Mouse (Mus musculus) embryonic facial prominence, embryonic 14.5 days (tissue): ENCODE measurements around the gene Myo1d. TPM values are rescaled to one million over a fixed set of nuclear protein-coding genes. Genes with fewer than 3 reads are reported as not detected.
A peak's percentile ranks its signal among the peaks of the same experiment; 100 is the strongest.

Experiments
- ATAC-seq: fragments of 200-750 bp; cut with Nextera tagmentation; 2 replicates; pipeline ENCODE4 v1.8.0; 2017; ENCODE audit warnings: low read depth, moderate number of reproducible peaks, moderate TSS enrichment
- DNase-seq: peaks from one replicate; pipeline ENCODE4 v3.0.0-alpha.2; 2015; ENCODE audit warnings: low spot score
- H3K27ac ChIP-seq: fragments of 300-500 bp; sonication (generic); replicated peaks from 2 replicates; pipeline ENCODE4 v1.5.1; 2014; ENCODE audit warnings: low read depth, mild to moderate bottlenecking, low read length, moderate library complexity
- H3K27me3 ChIP-seq: fragments of 300-500 bp; sonication (generic); replicated peaks from 2 replicates; pipeline ENCODE4 v1.6.1; 2014; ENCODE audit warnings: low read length; ENCODE audit not compliant: control insufficient read depth, insufficient read depth
- H3K36me3 ChIP-seq: fragments of 300-500 bp; sonication (generic); 2 replicates; pipeline ENCODE4 v1.6.1; 2014; ENCODE audit warnings: low read length, mixed read lengths; ENCODE audit not compliant: control insufficient read depth, insufficient read depth
- H3K4me1 ChIP-seq: fragments of 300-500 bp; sonication (generic); 2 replicates; pipeline ENCODE4 v1.6.1; 2014; ENCODE audit warnings: antibody characterized with exemption, low read length; ENCODE audit not compliant: control insufficient read depth, insufficient read depth
- H3K4me2 ChIP-seq: fragments of 300-500 bp; sonication (generic); 2 replicates; pipeline ENCODE4 v1.6.1; 2014; ENCODE audit warnings: low read depth, mild to moderate bottlenecking, low read length, moderate library complexity, mixed read lengths
- H3K4me3 ChIP-seq: fragments of 300-500 bp; sonication (generic); 2 replicates; pipeline ENCODE4 v1.5.1; 2014; ENCODE audit warnings: low read depth, mild to moderate bottlenecking, low read length
- H3K9ac ChIP-seq: fragments of 300-500 bp; sonication (generic); 2 replicates; pipeline ENCODE4 v1.6.1; 2014; ENCODE audit warnings: low read depth, mild to moderate bottlenecking, low read length, moderate library complexity, mixed read lengths
- H3K9me3 ChIP-seq: fragments of 300-500 bp; sonication (generic); 2 replicates; pipeline ENCODE4 v1.6.1; 2016; ENCODE audit warnings: low read length; ENCODE audit not compliant: control insufficient read depth
- WGBS: fragments of 180-500 bp; shearing (Covaris S2); extraction: QIAGEN DNeasy Blood & Tissue Kit; methylation state at CpG from one replicate; pipeline ENCODE4 v1.1.7; 2014; 5-methylcytosine and 5-hydroxymethylcytosine counted together
- polyA plus RNA-seq: library from polyadenylated mRNA; unstranded; fragments of >200 nt; fragmentation: Nextera tagmentation; extraction: Ambion mirVana; gene quantifications from 2 replicates; pipeline ENCODE4 v1.2.1, GENCODE M21; 2014

Gene Myo1d
- polyA plus RNA-seq, 1 experiment from 2014 or later: 10.7 TPM

- peaks cover 14% of the 10 kb centered on the region; the same call in 1 of the 2 replicates for H3K4me1 ChIP-seq
- no peaks in the 10 kb centered on the region for H3K36me3 ChIP-seq
- DNase-seq: no peak
- ATAC-seq: no peak
- 19% methylated on average over 8 of the region's 8 CpGs for WGBS
- H3K4me3 ChIP-seq: no peak overlapping the region
- peak overlapping the region; percentile 54 for H3K4me2 ChIP-seq
- no peaks in the 10 kb centered on the region for H3K9me3 ChIP-seq
- no peak overlapping the region for H3K27ac ChIP-seq
- no peak overlapping the region for H3K9ac ChIP-seq
- H3K27me3 ChIP-seq: no peaks in the 10 kb centered on the region
Observed at GRCm38 (mm10) chr11:80602041-80602458, 177.8 kb downstream of the Myo1d start.

GRCm38 (mm10) chr11:80601040-80601864, 178.6 kb downstream of the Myo1d start:
- no peaks in the 10 kb centered on the region for H3K9me3 ChIP-seq
- no peaks in the 10 kb centered on the region for H3K36me3 ChIP-seq
- no peak overlapping the region for H3K4me3 ChIP-seq
- ATAC-seq (no peak), DNase-seq (no peak)
- no peak overlapping the region for H3K27ac ChIP-seq
- no peak overlapping the region for H3K9ac ChIP-seq
- no peaks in the 10 kb centered on the region for H3K27me3 ChIP-seq
- no peak overlapping the region for H3K4me2 ChIP-seq
- peaks cover 14% of the 10 kb centered on the region; the same call in 1 of the 2 replicates for H3K4me1 ChIP-seq
- 75% methylated on average over 20 of the region's 20 CpGs for WGBS

- Histone ChIP-seq H3K9me3 (no peaks in the 10 kb centered on the region), H3K4me2 (no peak overlapping the region), H3K4me3 (no peak overlapping the region), H3K9ac (no peak overlapping the region), H3K27me3 (no peaks in the 10 kb centered on the region), H3K36me3 (0 out of 2 replicates have a peak, but pooled peaks cover 5% of the 10 kb centered on the region), H3K4me1 (no peaks in the 10 kb centered on the region), H3K27ac (no peak overlapping the region)
- 55% methylated on average over 1 of the region's 1 CpGs for WGBS
- no peak for DNase-seq
- ATAC-seq: no peak
Observed at GRCm38 (mm10) chr11:80595482-80595881, 184.3 kb downstream of the Myo1d start.

GRCm38 (mm10) chr11:80589387-80589786, 190.4 kb downstream of the Myo1d start:
- WGBS: 17% methylated on average over 5 of the region's 5 CpGs
- ATAC-seq: no peak
- Histone ChIP-seq H3K4me2 (no peak overlapping the region), H3K27me3 (no peaks in the 10 kb centered on the region), H3K27ac (no peak overlapping the region), H3K9ac (no peak overlapping the region), H3K36me3 (0 out of 2 replicates have a peak, but pooled peaks cover 5% of the 10 kb centered on the region), H3K9me3 (no peaks in the 10 kb centered on the region), H3K4me1 (0 out of 2 replicates have a peak, but pooled peaks cover 3% of the 10 kb centered on the region), H3K4me3 (no peak overlapping the region)
- no peak for DNase-seq

DNA sequence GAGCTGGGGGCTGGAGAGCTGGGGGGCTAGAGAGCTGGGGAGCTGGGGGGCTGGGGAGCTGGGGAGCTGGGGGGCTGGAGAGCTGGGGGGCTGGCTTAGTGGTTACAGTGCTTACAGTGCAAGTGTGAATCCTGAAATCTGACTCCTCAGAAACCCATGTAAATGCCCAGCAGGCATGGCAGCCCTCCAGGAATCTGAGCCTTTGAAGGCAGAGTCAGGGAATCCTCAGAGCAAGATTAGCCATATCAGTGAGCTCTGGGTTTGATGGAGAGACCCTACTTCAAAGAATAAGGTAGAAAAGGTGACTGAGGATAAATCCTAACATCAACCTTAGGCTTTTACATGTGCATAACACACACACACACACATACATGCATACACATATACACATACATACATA, 194.1 kb downstream of the Myo1d start:
- H3K4me3 ChIP-seq: no peak overlapping the region
- no peak for ATAC-seq
- H3K27ac ChIP-seq: no peak overlapping the region
- no peaks in the 10 kb centered on the region for H3K27me3 ChIP-seq
- DNase-seq: peak; percentile 43
- H3K4me2 ChIP-seq: no peak overlapping the region
- H3K9me3 ChIP-seq: no peaks in the 10 kb centered on the region
- H3K4me1 ChIP-seq: 0 out of 2 replicates have a peak, but pooled peaks cover 3% of the 10 kb centered on the region
- H3K9ac ChIP-seq: no peak overlapping the region
- no peaks in the 10 kb centered on the region for H3K36me3 ChIP-seq

DNA sequence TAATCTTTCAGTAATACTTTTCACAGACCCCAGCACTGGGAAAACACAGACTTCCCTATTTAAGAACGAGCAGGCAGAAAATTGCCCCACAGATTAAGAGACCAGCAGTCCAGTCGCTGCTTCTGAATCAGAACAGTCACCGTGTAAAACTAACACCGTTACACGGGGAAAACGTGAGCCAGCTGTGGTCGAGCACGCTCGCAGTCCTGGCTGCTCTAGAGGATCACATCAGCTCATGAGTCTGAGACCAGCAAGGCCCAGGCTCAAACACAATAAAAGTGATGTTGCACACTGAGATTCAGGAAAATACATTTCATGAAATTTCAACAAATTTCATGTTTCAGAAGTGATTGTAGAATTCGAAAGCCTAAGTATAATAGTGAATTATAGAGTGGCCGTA, 194.6 kb downstream of the Myo1d start:
- H3K4me1 ChIP-seq: 0 out of 2 replicates have a peak, but pooled peaks cover 3% of the 10 kb centered on the region
- H3K4me3 ChIP-seq: no peak overlapping the region
- DNase-seq: no peak
- H3K9me3 ChIP-seq: no peaks in the 10 kb centered on the region
- no peak overlapping the region for H3K27ac ChIP-seq
- no peak for ATAC-seq
- WGBS: 30% methylated on average over 11 of the region's 11 CpGs
- no peaks in the 10 kb centered on the region for H3K27me3 ChIP-seq
- H3K36me3 ChIP-seq: no peaks in the 10 kb centered on the region
- no peak overlapping the region for H3K9ac ChIP-seq
- no peak overlapping the region for H3K4me2 ChIP-seq

- ATAC-seq (no peak), DNase-seq (no peak)
- Histone ChIP-seq H3K4me3 (no peak overlapping the region), H3K36me3 (no peaks in the 10 kb centered on the region), H3K4me2 (no peak overlapping the region), H3K9ac (no peak overlapping the region), H3K9me3 (no peaks in the 10 kb centered on the region), H3K27me3 (no peaks in the 10 kb centered on the region), H3K27ac (no peak overlapping the region), H3K4me1 (no peaks in the 10 kb centered on the region)
- whole genome bisulfite sequencing: 68% methylated on average over 3 of the region's 3 CpGs
Observed at GRCm38 (mm10) chr11:80580494-80580893, 199.3 kb downstream of the Myo1d start.

DNA sequence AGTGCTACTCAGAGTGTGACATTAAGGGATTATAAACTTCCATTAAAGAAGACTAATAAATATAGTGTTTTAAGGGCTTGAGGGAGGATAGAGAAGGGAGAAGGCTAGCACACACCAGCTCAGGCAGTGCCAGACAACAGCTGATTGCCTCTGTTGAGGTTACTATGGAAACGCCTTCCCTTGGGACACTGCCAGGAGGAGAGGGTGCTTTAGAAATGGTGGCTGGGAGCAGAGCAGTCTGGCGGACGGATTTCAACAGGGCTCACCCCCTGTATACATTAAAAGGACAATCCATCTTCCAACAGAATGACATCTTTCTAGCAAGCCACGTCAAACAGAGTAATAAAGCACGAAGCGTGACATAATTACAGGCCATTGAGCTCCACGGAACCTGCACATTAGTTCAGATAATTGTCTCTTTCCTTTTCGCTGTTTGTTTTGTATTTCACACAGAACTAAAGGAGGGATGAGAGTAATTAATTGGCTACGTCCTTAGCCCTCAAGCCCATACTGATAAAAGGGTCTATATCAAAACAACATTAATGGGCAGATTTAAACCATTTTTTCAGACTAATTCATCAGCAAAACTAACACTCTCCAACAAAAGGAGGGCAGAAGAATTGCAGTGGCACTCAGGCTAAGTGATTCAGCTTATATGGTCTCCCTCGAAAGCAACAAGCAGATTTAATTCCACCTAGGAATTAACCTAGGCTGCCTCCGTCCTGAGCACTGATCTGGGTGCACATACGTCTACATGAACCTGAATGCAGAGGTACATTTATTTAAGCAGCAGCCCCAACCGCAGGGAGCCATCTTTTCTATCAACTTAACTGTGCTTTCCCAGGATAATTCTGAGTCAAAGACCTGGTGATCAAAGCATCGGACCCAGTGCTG, 201.8 kb downstream of the Myo1d start:
- no peaks in the 10 kb centered on the region for H3K4me1 ChIP-seq
- H3K9ac ChIP-seq: no peak overlapping the region
- H3K4me3 ChIP-seq: no peak overlapping the region
- peak; percentile 90 for DNase-seq
- no peaks in the 10 kb centered on the region for H3K36me3 ChIP-seq
- 29% methylated on average over 14 of the region's 14 CpGs for WGBS
- ATAC-seq: peak; percentile 95
- peak overlapping the region; percentile 18; the same call in 1 of the 2 replicates for H3K4me2 ChIP-seq
- no peaks in the 10 kb centered on the region for H3K9me3 ChIP-seq
- no peaks in the 10 kb centered on the region for H3K27me3 ChIP-seq
- H3K27ac ChIP-seq: no peak overlapping the region
